Mouse (Mus musculus) midbrain, embryonic 11.5 days (tissue): Measurements from ENCODE around the gene Aplnr. TPM values are rescaled to one million over a fixed set of nuclear protein-coding genes. Genes with fewer than 3 reads are reported as not detected.

Experiments
- ATAC-seq: fragments of 200-750 bp; cut with Nextera tagmentation; 2 replicates; pipeline ENCODE4 v1.8.0; 2017; ENCODE audit warnings: moderate TSS enrichment, moderate library complexity; ENCODE audit not compliant: low FRiP score
- DNase-seq: peaks from one replicate; pipeline ENCODE4 v3.0.0; 2015; ENCODE audit warnings: low spot score; ENCODE audit errors: missing footprints
- H3K27ac ChIP-seq: fragments of 300-500 bp; sonication (generic); 2 replicates; pipeline ENCODE4 v1.5.1; 2014; ENCODE audit warnings: low read depth, low read length
- H3K27me3 ChIP-seq: fragments of 300-500 bp; sonication (generic); 2 replicates; pipeline ENCODE4 v1.6.1; 2014; ENCODE audit warnings: mild to moderate bottlenecking, low read length, moderate library complexity, mixed read lengths; ENCODE audit not compliant: control insufficient read depth, insufficient read depth
- H3K36me3 ChIP-seq: fragments of 300-500 bp; sonication (generic); 2 replicates; pipeline ENCODE4 v1.6.1; 2014; ENCODE audit warnings: mild to moderate bottlenecking, low read length, moderate library complexity, mixed read lengths; ENCODE audit not compliant: control insufficient read depth, insufficient read depth
- H3K4me1 ChIP-seq: fragments of 300-500 bp; sonication (generic); 2 replicates; pipeline ENCODE4 v1.6.1; 2014; ENCODE audit warnings: low read length; ENCODE audit not compliant: control insufficient read depth, insufficient read depth
- H3K4me2 ChIP-seq: fragments of 300-500 bp; sonication (generic); 2 replicates; pipeline ENCODE4 v1.6.1; 2014; ENCODE audit warnings: mild to moderate bottlenecking, moderate library complexity
- H3K4me3 ChIP-seq: fragments of 300-500 bp; sonication (generic); 2 replicates; pipeline ENCODE4 v1.5.1; 2014; ENCODE audit warnings: low read depth, low read length
- H3K9ac ChIP-seq: fragments of 300-500 bp; sonication (generic); 2 replicates; pipeline ENCODE4 v1.6.1; 2014; ENCODE audit warnings: low read length
- H3K9me3 ChIP-seq: fragments of 300-500 bp; sonication (generic); 2 replicates; pipeline ENCODE4 v1.6.1; 2016; ENCODE audit warnings: low read length; ENCODE audit not compliant: control insufficient read depth
- WGBS: fragments of 180-500 bp; shearing (Covaris S2); extraction: QIAGEN DNeasy Blood & Tissue Kit; methylation state at CpG from one replicate; pipeline ENCODE4 v1.1.7; 2014; 5-methylcytosine and 5-hydroxymethylcytosine counted together
- polyA plus RNA-seq: library from polyadenylated mRNA; unstranded; fragments of >200 nt; fragmentation: Nextera tagmentation; extraction: Ambion mirVana; gene quantifications from 2 replicates; pipeline ENCODE4 v1.2.1, GENCODE M21; 2014

The Aplnr gene
- polyA plus RNA-seq, 1 experiment from 2014 or later, result 29.8 TPM

DNA sequence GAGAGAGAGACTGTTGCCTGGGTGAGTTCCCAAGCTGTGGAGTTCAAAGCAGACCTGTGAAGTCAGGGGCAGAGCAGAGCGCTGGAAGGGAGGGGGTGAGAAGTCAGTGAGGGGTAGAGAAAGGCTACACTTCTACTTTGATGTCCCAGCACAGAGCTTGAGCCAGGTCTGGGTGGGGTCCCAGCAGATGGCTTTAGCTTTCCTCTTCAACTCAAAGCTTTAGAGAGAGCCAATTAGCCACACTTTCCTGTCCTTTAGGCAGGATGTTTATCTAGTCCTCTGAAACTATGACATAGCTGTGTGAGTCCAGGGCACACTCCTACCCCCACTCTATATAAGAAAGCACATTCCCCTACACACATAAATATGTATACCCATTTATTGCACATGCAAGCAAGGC lies 4.3 kb upstream of the Aplnr start:
- Histone ChIP-seq H3K36me3 (no peaks in the 10 kb centered on the region), H3K27me3 (no peaks in the 10 kb centered on the region; the same call in 1 of the 2 replicates), H3K4me1 (peaks cover 3% of the 10 kb centered on the region; the same call in 1 of the 2 replicates), H3K9ac (no peak overlapping the region), H3K4me3 (no peak overlapping the region), H3K9me3 (no peaks in the 10 kb centered on the region), H3K4me2 (no peak overlapping the region), H3K27ac (no peak overlapping the region)
- 6% methylated on average over 1 of the region's 1 CpGs for WGBS
- ATAC-seq (no peak), DNase-seq (no peak)

- H3K27me3 ChIP-seq, result no peaks in the 10 kb centered on the region; the same call in 1 of the 2 replicates
- H3K4me1 ChIP-seq, result peaks cover 3% of the 10 kb centered on the region; the same call in 1 of the 2 replicates
- no peak overlapping the region for H3K27ac ChIP-seq
- H3K36me3 ChIP-seq, result no peaks in the 10 kb centered on the region
- no peaks in the 10 kb centered on the region for H3K9me3 ChIP-seq
- WGBS, result 62% methylated on average over 2 of the region's 2 CpGs
- no peak overlapping the region for H3K4me2 ChIP-seq
- H3K9ac ChIP-seq, result no peak overlapping the region
- ATAC-seq, result no peak
- no peak overlapping the region for H3K4me3 ChIP-seq
- no peak for DNase-seq
Measured at GRCm38 (mm10) chr2:85132204-85132603, 3.8 kb upstream of the Aplnr start.

DNA sequence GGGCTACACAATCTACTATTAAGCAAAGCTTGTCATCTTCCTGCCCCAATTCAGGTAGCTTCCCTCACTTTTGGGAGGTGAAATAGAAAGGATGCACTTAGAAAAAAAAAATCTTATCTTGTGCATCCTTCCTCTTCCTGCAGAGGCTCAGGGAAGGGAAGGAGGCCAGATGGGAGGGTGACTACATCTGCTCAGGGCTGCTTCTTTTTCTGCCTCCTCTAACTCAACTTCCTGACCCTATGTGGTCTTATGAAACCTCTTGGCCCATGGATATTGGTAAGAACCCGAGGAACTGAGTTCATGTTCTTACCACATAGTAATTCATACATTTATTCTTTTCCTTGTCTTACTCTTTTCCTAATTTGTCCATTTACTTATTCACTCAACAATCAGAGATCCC lies 926 bp upstream of the Aplnr start:
- Histone ChIP-seq H3K9me3 (no peaks in the 10 kb centered on the region), H3K4me3 (no peak overlapping the region), H3K36me3 (no peaks in the 10 kb centered on the region), H3K9ac (no peak overlapping the region), H3K27me3 (no peaks in the 10 kb centered on the region; the same call in 1 of the 2 replicates), H3K27ac (no peak overlapping the region), H3K4me2 (no peak overlapping the region), H3K4me1 (peaks cover 3% of the 10 kb centered on the region; the same call in 1 of the 2 replicates)
- WGBS, result 53% methylated on average over 1 of the region's 1 CpGs
- DNase-seq (peak; percentile 14), ATAC-seq (no peak)

GRCm38 (mm10) chr2:85136831-85137520 lies 951 bp downstream of the Aplnr start:
- no peaks in the 10 kb centered on the region for H3K36me3 ChIP-seq
- no peaks in the 10 kb centered on the region for H3K4me1 ChIP-seq
- 83% methylated on average over 21 of the region's 21 CpGs for WGBS
- DNase-seq (peak; percentile 78), ATAC-seq (peak; percentile 35; the same call in 1 of the 2 replicates)
- H3K9me3 ChIP-seq, result no peaks in the 10 kb centered on the region
- no peak overlapping the region for H3K4me2 ChIP-seq
- no peak overlapping the region for H3K4me3 ChIP-seq
- no peak overlapping the region for H3K27ac ChIP-seq
- H3K9ac ChIP-seq, result no peak overlapping the region
- H3K27me3 ChIP-seq, result no peaks in the 10 kb centered on the region; the same call in 1 of the 2 replicates

DNA sequence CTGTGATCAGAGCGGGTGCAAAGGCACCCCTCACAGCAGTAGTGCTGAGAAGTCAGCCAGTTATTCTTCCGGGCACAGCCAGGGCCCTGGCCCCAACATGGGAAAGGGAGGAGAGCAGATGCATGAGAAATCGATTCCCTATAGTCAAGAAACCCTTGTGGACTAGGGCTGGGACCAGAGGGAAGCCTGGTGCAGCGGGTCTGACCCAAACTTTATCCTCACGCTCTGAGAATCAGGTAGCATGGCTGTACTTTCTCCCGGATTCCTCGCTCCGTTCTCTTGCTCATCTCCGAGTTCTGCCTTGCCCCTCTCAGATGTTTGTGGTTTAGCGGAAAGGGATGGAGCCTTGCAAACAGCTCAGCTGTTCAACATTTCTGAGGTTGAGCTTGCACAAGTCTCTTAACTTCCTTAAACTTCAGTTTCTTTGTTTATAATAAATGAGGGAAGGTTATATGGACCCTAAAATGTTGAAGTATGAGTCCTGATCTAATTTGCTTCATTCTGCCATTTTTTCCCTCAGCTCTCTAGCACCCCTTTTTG lies 1.6 kb downstream of the Aplnr start:
- ATAC-seq, result no peak
- Histone ChIP-seq H3K9me3 (no peaks in the 10 kb centered on the region), H3K27ac (no peak overlapping the region), H3K27me3 (no peaks in the 10 kb centered on the region; the same call in 1 of the 2 replicates), H3K36me3 (no peaks in the 10 kb centered on the region), H3K4me1 (no peaks in the 10 kb centered on the region), H3K4me2 (no peak overlapping the region), H3K9ac (no peak overlapping the region), H3K4me3 (no peak overlapping the region)
- WGBS, result 75% methylated on average over 10 of the region's 10 CpGs
- DNase-seq, result peak; percentile 77

DNA sequence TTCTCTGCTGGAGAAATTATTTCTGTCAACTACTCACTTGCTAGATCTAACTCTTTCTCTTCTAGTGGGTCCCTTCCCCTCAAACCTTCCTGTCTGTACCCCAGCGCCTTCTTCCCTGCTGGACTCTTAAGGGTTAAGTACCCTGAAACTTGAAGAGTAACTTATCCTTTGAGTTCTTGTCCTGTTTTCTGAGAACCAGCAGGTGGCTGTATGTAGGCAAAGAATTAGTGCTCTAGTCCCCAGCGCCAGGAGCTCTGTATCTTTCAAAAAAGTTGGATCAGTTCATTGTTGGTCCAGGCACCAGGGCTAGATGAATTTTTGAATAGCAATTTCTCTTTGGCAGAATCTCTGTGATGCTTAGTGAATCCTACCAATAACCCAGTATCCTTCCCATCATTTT lies 2.1 kb downstream of the Aplnr start:
- peak; percentile 23 for DNase-seq
- 32% methylated on average over 2 of the region's 2 CpGs for WGBS
- no peak overlapping the region for H3K27ac ChIP-seq

DNA sequence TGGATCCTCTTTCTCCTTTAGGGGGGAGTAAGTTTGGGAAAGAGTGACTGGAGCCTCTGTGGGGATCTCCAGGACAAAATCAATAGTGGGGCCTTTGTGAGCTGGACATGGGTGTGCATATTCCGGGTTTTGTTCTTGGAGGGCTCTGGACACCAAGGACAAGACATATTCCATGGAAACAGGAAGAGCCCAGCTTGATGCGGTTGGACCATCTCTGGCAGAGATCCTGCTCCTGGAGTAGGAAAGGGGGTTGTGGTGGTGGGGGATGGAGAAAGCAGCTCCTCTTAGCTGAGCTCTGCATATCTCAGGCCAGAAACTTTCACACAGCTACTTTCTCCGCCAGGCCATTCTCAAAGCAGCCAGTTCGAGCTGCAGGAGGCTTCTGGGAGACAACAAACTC lies 3.4 kb downstream of the Aplnr start:
- no peak overlapping the region for H3K27ac ChIP-seq
- no peak overlapping the region for H3K4me2 ChIP-seq
- no peaks in the 10 kb centered on the region; the same call in 1 of the 2 replicates for H3K27me3 ChIP-seq
- 78% methylated on average over 4 of the region's 4 CpGs for WGBS
- DNase-seq, result peak; percentile 60
- no peaks in the 10 kb centered on the region for H3K9me3 ChIP-seq
- no peaks in the 10 kb centered on the region for H3K36me3 ChIP-seq
- no peak overlapping the region for H3K4me3 ChIP-seq
- H3K4me1 ChIP-seq, result no peaks in the 10 kb centered on the region
- no peak overlapping the region for H3K9ac ChIP-seq
- no peak for ATAC-seq

More for the DNA sequence above, 2.1 kb downstream of the Aplnr start:
- H3K4me1 ChIP-seq, result no peaks in the 10 kb centered on the region
- H3K9me3 ChIP-seq, result no peaks in the 10 kb centered on the region
- no peak for ATAC-seq
- no peak overlapping the region for H3K4me2 ChIP-seq
- no peaks in the 10 kb centered on the region; the same call in 1 of the 2 replicates for H3K27me3 ChIP-seq
- no peak overlapping the region for H3K4me3 ChIP-seq
- no peaks in the 10 kb centered on the region for H3K36me3 ChIP-seq
- H3K9ac ChIP-seq, result no peak overlapping the region

- no peak overlapping the region for H3K4me3 ChIP-seq
- no peaks in the 10 kb centered on the region for H3K4me1 ChIP-seq
- no peaks in the 10 kb centered on the region for H3K27me3 ChIP-seq
- ATAC-seq (no peak), DNase-seq (peak; percentile 54)
- H3K4me2 ChIP-seq, result no peak overlapping the region
- no peaks in the 10 kb centered on the region for H3K9me3 ChIP-seq
- H3K27ac ChIP-seq, result no peak overlapping the region
- H3K36me3 ChIP-seq, result no peaks in the 10 kb centered on the region
- no peak overlapping the region for H3K9ac ChIP-seq
- 75% methylated on average over 7 of the region's 7 CpGs for WGBS
Measured at GRCm38 (mm10) chr2:85139846-85140245, 3.8 kb downstream of the Aplnr start.

GRCm38 (mm10) chr2:85140833-85141232 lies 4.8 kb downstream of the Aplnr start:
- no peak for ATAC-seq
- Histone ChIP-seq H3K9me3 (no peaks in the 10 kb centered on the region), H3K4me1 (no peaks in the 10 kb centered on the region), H3K27ac (no peak overlapping the region), H3K4me3 (no peak overlapping the region), H3K27me3 (no peaks in the 10 kb centered on the region), H3K9ac (no peak overlapping the region), H3K4me2 (no peak overlapping the region), H3K36me3 (no peaks in the 10 kb centered on the region)
- no peak for DNase-seq
